Mouse (Mus musculus) gonadal fat pad, adult 2 months (tissue): ENCODE measurements around the gene Snd1. TPM values are rescaled to one million over a fixed set of nuclear protein-coding genes. Genes with fewer than 3 reads are reported as not detected.

ENCODE experiments used
- DNase-seq: peaks from one replicate; pipeline ENCODE4 v3.0.0-alpha.2; 2012; ENCODE audit warnings: low read depth
- polyA plus RNA-seq: library from polyadenylated mRNA; depleted of rRNA; stranded (reverse); fragments of >200 nt; gene quantifications from 2 replicates; pipeline ENCODE4 v1.2.3, GENCODE M21; 2012; rRNA removed

The Snd1 gene
- polyA plus RNA-seq, 1 experiment: 120 TPM

GRCm38 (mm10) chr6:28974498-28974897 is 499.6 kb downstream of the Snd1 start:
- DNase-seq: no peak

GRCm38 (mm10) chr6:28975106-28975505 is 500.2 kb downstream of the Snd1 start:
- DNase-seq: peak; percentile 91

GRCm38 (mm10) chr6:28978031-28978430 is 503.1 kb downstream of the Snd1 start:
- no peak for DNase-seq

GRCm38 (mm10) chr6:28978881-28979280 is 503.9 kb downstream of the Snd1 start:
- no peak for DNase-seq

- no peak for DNase-seq
These were observed 504.6 kb downstream of the Snd1 start for GRCm38 (mm10) chr6:28979586-28979985.

GRCm38 (mm10) chr6:28980219-28980618 is 505.3 kb downstream of the Snd1 start:
- no peak for DNase-seq

- no peak for DNase-seq
These were observed 506.0 kb downstream of the Snd1 start for GRCm38 (mm10) chr6:28980750-28981584.

GRCm38 (mm10) chr6:28981585-28981948 is 506.6 kb downstream of the Snd1 start:
- no peak for DNase-seq

- DNase-seq: no peak
These were observed 507.2 kb downstream of the Snd1 start for GRCm38 (mm10) chr6:28981966-28982701.

GRCm38 (mm10) chr6:28982817-28983216 is 507.9 kb downstream of the Snd1 start:
- DNase-seq: no peak

Other genes with a start within 250 kb of the Snd1 start
- gene Zfp800, start 77.1 kb upstream of the Snd1 start, polyA plus RNA-seq: 2.8 and 4.8 TPM in 2 replicates
- 317 and 337 TPM in 2 replicates for gene Arf5, start 51.6 kb upstream of the Snd1 start, polyA plus RNA-seq
- gene Fscn3, start 47.4 kb upstream of the Snd1 start, polyA plus RNA-seq: 2.7 and 4.6 TPM in 2 replicates
- 7.2 and 8.9 TPM in 2 replicates for gene Gcc1, start 46.7 kb upstream of the Snd1 start, polyA plus RNA-seq
- gene Pax4, start 25.8 kb upstream of the Snd1 start, polyA plus RNA-seq: not detected in 2 replicates